Mouse (Mus musculus) embryonic facial prominence, embryonic 12.5 days (tissue): Measurements from ENCODE around the gene March8. TPM values are rescaled to one million over a fixed set of nuclear protein-coding genes. Genes with fewer than 3 reads are reported as not detected.

Experiments used
- ATAC-seq: fragments of 200-750 bp; cut with Nextera tagmentation; 2 replicates; pipeline ENCODE4 v1.8.0; 2017; ENCODE audit not compliant: insufficient number of reproducible peaks, insufficient read depth, low FRiP score, low TSS enrichment
- H3K27ac ChIP-seq: fragments of 300-500 bp; sonication (generic); 2 replicates; pipeline ENCODE4 v1.5.1; 2016; ENCODE audit warnings: mild to moderate bottlenecking
- H3K27me3 ChIP-seq: fragments of 300-500 bp; sonication (generic); 2 replicates; pipeline ENCODE4 v1.6.1; 2016; ENCODE audit warnings: mild to moderate bottlenecking, moderate library complexity
- H3K36me3 ChIP-seq: fragments of 300-500 bp; sonication (generic); 2 replicates; pipeline ENCODE4 v1.6.1; 2016; ENCODE audit warnings: mild to moderate bottlenecking
- H3K4me1 ChIP-seq: fragments of 300-500 bp; sonication (generic); 2 replicates; pipeline ENCODE4 v1.6.1; 2016
- H3K4me2 ChIP-seq: fragments of 300-500 bp; sonication (generic); replicated peaks from 2 replicates; pipeline ENCODE4 v1.6.1; 2016; ENCODE audit warnings: mild to moderate bottlenecking, moderate library complexity
- H3K4me3 ChIP-seq: fragments of 300-500 bp; sonication (generic); 2 replicates; pipeline ENCODE4 v1.5.1; 2016; ENCODE audit warnings: mild to moderate bottlenecking
- H3K9ac ChIP-seq: fragments of 300-500 bp; sonication (generic); 2 replicates; pipeline ENCODE4 v1.6.1; 2016; ENCODE audit warnings: mild to moderate bottlenecking, moderate library complexity
- H3K9me3 ChIP-seq: fragments of 300-500 bp; sonication (generic); 2 replicates; pipeline ENCODE4 v1.6.1; 2016; ENCODE audit warnings: mild to moderate bottlenecking, moderate library complexity
- WGBS: fragments of 180-500 bp; shearing (Covaris S2); methylation state at CpG from one replicate; pipeline ENCODE4 v1.1.7; 2016; 5-methylcytosine and 5-hydroxymethylcytosine counted together
- polyA plus RNA-seq: library from polyadenylated mRNA; unstranded; fragments of >200 nt; fragmentation: Nextera tagmentation; extraction: Ambion mirVana; gene quantifications from 2 replicates; pipeline ENCODE4 v1.2.1, GENCODE M21; 2016

March8 gene
- polyA plus RNA-seq, 1 experiment from 2014 or later = 31.1 TPM

DNA sequence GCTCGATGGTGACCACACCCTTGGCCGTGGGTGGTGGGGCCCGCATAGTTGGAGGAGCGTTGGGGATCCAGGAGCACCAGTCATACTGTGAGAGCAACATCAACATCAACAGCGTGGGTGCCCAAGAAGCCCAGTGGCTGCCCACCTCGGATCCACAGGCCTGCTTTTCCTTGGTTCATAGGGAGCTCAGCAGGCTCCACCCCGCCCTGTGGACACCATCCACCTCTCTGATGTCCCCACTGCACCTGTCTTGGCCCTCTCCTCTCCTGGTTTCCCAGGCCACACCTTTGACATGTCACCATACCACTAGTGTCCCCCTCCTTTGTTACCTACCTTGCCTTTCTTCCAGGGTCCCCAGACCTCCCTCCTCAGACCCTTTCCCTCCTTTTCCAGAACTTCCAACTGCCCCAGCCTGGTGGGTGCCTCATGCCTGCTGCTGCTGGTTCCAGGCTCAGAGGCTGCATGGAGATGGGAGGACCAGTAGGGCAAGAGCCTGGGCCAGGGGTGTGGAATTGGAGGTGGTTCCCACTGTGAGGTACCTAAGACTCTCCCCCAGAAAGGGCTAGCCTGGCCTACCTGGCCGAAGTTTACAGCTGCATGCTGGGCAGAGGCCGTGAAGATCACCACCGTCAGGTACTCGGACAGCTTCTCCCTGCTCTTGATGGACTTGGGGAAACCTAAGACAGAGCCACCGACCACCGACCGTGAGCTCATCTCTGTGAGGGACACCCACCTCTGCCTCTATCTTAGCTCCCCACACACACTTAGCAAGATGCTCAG is 74.9 kb downstream of the March8 start:
- H3K4me3 ChIP-seq = no peak overlapping the region
- WGBS = 93% methylated on average over 14 of the region's 14 CpGs
- no peak overlapping the region for H3K4me2 ChIP-seq
- H3K27me3 ChIP-seq = no peaks in the 10 kb centered on the region
- ATAC-seq = no peak
- no peak overlapping the region for H3K27ac ChIP-seq
- H3K4me1 ChIP-seq = no peaks in the 10 kb centered on the region
- no peak overlapping the region for H3K9ac ChIP-seq
- no peaks in the 10 kb centered on the region for H3K9me3 ChIP-seq
- peaks cover 4% of the 10 kb centered on the region; the same call in 1 of the 2 replicates for H3K36me3 ChIP-seq

DNA sequence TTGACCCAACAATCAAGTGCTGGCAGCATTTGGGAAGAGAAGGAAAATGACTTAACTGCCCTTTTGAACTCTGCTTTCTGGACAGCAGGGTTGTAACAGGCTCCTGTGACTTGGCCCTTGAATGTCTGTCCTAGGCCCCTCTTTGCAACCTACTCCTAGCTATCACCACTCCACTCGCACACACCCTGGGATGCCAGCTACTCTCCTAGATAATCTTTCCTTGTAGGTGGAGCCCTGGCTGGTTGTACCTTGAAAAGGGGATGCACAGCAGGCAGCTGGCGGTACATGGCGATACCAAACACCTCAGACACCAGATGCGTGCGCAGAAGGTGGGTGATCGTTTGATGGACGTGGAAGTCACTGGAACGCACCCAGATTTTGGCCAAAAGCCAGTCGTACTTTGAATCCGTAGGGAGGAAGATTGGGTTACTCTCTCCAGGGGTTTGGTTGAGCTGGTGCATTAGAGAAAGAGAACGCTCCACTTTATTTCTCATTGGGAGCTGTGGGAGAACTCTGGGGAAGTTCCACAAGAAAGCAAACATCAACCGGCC is 77.4 kb downstream of the March8 start:
- Histone ChIP-seq H3K4me2 (no peak overlapping the region), H3K4me3 (no peak overlapping the region), H3K36me3 (peaks cover 4% of the 10 kb centered on the region; the same call in 1 of the 2 replicates), H3K9me3 (no peaks in the 10 kb centered on the region), H3K4me1 (no peaks in the 10 kb centered on the region), H3K9ac (no peak overlapping the region), H3K27me3 (no peaks in the 10 kb centered on the region), H3K27ac (no peak overlapping the region)
- 76% methylated on average over 12 of the region's 12 CpGs for WGBS
- no peak for ATAC-seq

DNA sequence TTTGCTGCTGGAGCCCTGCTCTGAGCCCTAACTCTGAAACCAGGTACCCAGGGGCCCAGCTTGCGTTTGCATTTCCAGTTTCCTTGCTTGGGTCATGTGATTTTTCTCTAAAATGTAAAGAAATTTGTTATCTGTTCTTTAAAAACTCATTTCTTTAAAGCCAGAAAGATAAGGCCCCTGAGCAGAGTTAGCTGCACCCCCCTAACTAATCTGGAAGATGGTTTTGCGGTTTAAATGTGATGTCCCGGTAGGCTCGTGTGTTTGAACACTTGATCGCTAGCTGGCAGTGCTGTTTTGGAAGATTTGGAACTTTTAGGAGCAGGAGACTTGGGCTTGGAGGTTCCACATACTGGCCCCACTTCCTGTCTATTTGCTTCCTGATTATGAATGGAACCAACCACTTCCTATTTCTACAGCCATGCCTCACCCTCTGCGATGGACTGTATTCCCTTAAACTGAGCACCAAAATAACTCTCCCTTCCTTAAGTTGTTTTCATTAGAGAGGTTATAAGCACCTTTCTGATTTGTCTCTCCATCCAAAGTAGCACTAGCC is 78.3 kb downstream of the March8 start:
- no peak overlapping the region for H3K27ac ChIP-seq
- H3K27me3 ChIP-seq = no peaks in the 10 kb centered on the region
- no peaks in the 10 kb centered on the region for H3K36me3 ChIP-seq
- no peak overlapping the region for H3K4me2 ChIP-seq
- H3K4me1 ChIP-seq = no peaks in the 10 kb centered on the region
- H3K9me3 ChIP-seq = no peaks in the 10 kb centered on the region
- WGBS = 84% methylated on average over 6 of the region's 6 CpGs
- no peak overlapping the region for H3K9ac ChIP-seq
- no peak overlapping the region for H3K4me3 ChIP-seq
- no peak for ATAC-seq

DNA sequence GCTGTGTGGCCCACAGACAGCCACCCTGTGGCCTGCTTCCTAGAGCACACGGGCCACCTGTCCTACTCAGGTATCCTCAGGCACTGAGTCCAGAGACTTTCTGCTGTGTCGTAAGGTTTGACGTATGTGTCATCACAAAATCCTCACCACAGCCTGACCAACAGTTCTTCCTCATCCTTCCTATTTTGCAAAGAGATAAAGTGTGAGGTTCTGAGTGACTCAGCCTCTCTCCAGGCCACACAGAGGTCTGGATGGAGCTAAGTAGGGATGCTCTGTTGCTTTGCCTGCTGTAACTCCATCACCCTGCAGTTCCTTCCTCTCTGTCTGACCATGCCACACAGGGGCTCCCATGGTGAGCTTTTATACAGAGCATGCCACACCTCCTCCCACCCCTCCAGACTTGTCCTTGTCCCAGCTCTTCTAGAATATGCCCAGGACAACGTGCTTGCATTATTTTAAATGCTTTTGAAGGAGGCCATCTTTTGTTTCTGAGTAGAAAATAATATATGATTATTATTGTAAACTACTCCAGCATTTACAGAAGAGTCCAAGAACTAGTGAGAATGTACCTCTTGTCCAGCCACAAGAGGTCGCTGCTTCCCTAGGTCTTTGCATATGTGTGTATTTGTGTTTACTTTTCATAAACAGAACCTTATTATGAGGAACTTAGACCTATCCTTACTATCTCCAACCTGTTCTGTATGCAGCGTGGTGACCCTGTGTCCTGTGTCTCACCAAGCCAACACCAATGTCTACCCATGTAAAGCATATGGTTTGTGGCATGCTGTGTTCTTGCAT is 79.9 kb downstream of the March8 start:
- no peak overlapping the region for H3K4me2 ChIP-seq
- H3K4me1 ChIP-seq = no peaks in the 10 kb centered on the region
- ATAC-seq = no peak
- no peak overlapping the region for H3K9ac ChIP-seq
- no peaks in the 10 kb centered on the region for H3K27me3 ChIP-seq
- H3K27ac ChIP-seq = no peak overlapping the region
- no peaks in the 10 kb centered on the region for H3K36me3 ChIP-seq
- no peak overlapping the region for H3K4me3 ChIP-seq
- WGBS = 61% methylated on average over 6 of the region's 6 CpGs
- H3K9me3 ChIP-seq = no peaks in the 10 kb centered on the region

DNA sequence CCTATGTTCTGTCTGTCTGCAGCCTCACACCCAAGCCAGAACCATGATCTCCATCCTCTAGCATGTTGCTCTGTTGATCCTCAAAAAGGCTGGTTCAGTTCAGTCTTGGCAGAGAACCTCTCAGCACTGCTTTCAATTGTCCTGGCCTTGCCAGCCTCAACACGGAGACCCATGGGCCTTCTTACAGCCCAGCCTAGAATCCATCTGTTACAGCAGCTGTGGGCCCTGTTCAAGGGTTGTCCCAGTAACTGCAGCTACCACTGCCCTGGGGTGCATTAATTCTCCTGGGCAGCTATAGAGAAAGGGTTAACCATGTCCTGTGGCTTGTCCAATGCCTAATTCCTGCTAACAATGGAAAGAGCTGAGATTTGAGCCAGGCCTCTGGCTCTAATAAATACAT is 80.7 kb downstream of the March8 start:
- no peak overlapping the region for H3K4me2 ChIP-seq
- no peak overlapping the region for H3K27ac ChIP-seq
- no peaks in the 10 kb centered on the region for H3K9me3 ChIP-seq
- H3K9ac ChIP-seq = no peak overlapping the region
- no peaks in the 10 kb centered on the region for H3K27me3 ChIP-seq
- no peaks in the 10 kb centered on the region for H3K36me3 ChIP-seq
- ATAC-seq = no peak
- no peak overlapping the region for H3K4me3 ChIP-seq
- 75% methylated on average over 1 of the region's 1 CpGs for WGBS
- no peaks in the 10 kb centered on the region for H3K4me1 ChIP-seq

DNA sequence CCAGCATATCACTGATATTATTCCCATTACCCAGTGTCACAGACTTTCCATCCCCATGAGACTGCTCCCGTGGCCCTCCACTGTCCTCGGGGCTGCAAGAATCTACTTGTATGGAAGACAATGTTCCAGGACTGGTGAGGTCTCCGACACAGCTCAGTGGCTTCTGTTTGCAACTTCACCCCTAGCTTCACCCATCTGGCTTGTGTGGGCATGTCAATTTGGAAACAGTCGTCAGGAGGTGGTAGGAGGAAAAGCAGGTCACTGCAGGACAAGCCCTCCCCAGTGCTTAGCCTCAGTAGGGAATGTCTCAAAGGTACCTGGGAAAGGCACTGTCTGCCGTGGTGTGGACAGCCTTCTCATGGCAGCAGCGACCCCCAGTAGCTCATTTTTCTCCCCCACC is 81.9 kb downstream of the March8 start:
- H3K4me2 ChIP-seq = no peak overlapping the region
- H3K27ac ChIP-seq = no peak overlapping the region
- H3K9ac ChIP-seq = no peak overlapping the region
- no peaks in the 10 kb centered on the region for H3K4me1 ChIP-seq
- 52% methylated on average over 6 of the region's 6 CpGs for WGBS
- no peaks in the 10 kb centered on the region for H3K9me3 ChIP-seq
- no peak for ATAC-seq
- H3K36me3 ChIP-seq = no peaks in the 10 kb centered on the region
- no peak overlapping the region for H3K4me3 ChIP-seq
- H3K27me3 ChIP-seq = no peaks in the 10 kb centered on the region

DNA sequence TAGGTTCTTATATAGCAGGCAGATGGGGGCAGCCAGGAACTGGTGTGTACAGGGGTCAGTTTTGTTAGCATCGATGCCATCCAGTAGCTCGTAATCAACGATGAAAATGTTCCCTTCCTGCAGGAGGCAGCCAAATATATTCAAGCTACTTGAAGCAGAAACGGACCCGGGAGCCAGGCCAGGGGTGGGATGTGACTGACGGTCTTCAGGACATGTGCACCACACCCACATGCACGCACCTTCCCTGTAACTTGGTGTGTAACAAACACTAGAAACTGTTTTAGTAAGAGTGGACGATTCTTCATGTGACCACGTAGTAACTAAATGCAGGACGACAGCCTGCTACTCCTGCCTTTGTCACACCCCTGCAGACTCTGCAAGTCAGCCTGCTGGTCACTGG is 82.4 kb downstream of the March8 start:
- Histone ChIP-seq H3K4me1 (no peaks in the 10 kb centered on the region), H3K4me3 (no peak overlapping the region), H3K27ac (no peak overlapping the region), H3K9me3 (no peaks in the 10 kb centered on the region), H3K4me2 (no peak overlapping the region), H3K9ac (no peak overlapping the region), H3K36me3 (no peaks in the 10 kb centered on the region), H3K27me3 (no peaks in the 10 kb centered on the region)
- 82% methylated on average over 10 of the region's 10 CpGs for WGBS
- ATAC-seq = no peak

DNA sequence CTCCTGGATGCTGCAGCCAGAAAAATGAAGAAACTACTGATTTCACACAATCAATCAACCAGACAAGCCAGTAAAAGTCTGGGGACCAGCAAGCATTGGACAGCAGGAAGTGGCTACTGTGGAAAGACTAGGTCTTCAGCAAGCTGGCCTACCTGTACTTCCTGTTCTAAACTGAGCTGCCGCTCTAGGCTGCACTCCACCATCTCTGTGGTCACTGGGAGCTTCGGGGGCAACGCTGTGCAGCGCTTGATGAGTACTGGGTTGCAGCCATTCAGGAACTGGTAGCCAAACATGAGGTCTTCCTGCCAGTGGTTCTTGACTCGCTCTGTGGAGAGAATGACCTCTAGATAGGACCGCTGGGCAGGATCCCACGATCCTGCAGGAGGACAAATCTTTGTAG is 85.2 kb downstream of the March8 start:
- ATAC-seq = no peak
- no peak overlapping the region for H3K4me2 ChIP-seq
- WGBS = 89% methylated on average over 7 of the region's 7 CpGs
- H3K27ac ChIP-seq = no peak overlapping the region
- no peaks in the 10 kb centered on the region for H3K9me3 ChIP-seq
- H3K27me3 ChIP-seq = no peaks in the 10 kb centered on the region
- no peaks in the 10 kb centered on the region for H3K36me3 ChIP-seq
- H3K9ac ChIP-seq = no peak overlapping the region
- no peaks in the 10 kb centered on the region for H3K4me1 ChIP-seq
- no peak overlapping the region for H3K4me3 ChIP-seq

DNA sequence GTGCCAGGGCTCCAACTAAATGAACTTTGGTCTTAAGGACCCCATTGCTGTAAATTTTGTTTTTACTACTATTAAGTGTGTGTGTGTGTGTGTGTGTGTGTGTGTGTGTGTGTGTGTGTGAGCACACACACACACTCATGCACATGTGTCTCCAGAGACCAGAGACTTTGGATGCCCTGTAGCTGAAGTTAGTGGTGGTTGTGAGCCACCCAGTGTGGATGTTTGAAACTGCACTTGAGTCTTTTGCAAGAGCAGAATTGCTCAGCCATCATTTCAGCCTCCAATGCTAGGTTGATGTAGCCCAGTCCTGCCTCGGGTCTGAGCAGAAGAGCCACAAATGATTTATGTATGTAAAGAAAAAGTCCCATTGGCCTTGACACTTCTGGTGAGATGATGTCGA is 85.8 kb downstream of the March8 start:
- H3K9me3 ChIP-seq = no peaks in the 10 kb centered on the region
- no peak overlapping the region for H3K27ac ChIP-seq
- ATAC-seq = no peak
- WGBS = 63% methylated on average over 2 of the region's 2 CpGs
- no peaks in the 10 kb centered on the region for H3K4me1 ChIP-seq
- no peak overlapping the region for H3K9ac ChIP-seq
- no peak overlapping the region for H3K4me3 ChIP-seq
- H3K36me3 ChIP-seq = no peaks in the 10 kb centered on the region
- H3K27me3 ChIP-seq = no peaks in the 10 kb centered on the region
- no peak overlapping the region for H3K4me2 ChIP-seq

DNA sequence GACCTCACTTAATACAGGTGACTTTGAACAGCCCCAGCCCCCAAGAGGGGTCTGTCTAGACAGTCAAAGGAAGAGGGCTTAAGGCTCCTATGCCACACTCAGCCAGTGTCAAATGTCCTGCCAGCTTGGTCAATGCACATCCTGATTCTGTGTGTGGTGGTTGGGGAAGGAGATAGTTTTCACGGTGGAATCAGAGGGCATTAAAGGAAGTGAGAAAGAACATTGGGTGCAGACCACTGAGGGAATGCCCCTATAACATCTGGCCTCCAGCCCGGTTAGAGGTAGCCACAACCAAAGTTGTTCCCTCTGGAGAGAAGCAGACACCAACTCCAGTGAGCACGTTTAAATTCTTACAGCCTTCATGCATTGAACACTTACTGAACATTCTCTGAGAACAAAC is 89.7 kb downstream of the March8 start:
- 84% methylated on average over 3 of the region's 3 CpGs for WGBS
- H3K9ac ChIP-seq = no peak overlapping the region

DNA sequence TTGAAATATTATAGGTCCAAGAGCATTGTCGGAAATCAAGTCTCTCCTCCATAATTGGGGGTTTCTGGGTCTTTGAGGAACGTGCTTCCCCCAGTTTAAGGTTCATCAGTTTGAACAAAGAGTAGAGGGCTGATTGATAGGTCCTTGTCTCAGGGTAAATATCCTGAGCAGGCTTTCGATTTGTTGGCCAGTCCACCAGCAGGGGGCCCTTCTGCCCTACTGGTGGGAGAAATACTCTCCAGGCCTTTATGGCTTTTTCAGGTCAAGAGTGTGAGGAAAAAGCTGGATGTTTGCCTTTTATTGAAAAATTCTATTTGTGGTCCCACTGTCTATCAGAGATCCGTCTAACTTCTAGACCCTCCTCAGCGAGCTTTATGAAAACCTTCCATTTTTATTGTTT is 90.5 kb downstream of the March8 start:
- Histone ChIP-seq H3K36me3 (no peaks in the 10 kb centered on the region), H3K27ac (no peak overlapping the region), H3K9ac (no peak overlapping the region), H3K4me1 (no peaks in the 10 kb centered on the region), H3K9me3 (0 out of 2 replicates have a peak, but pooled peaks cover 6% of the 10 kb centered on the region), H3K4me3 (no peak overlapping the region), H3K27me3 (no peaks in the 10 kb centered on the region), H3K4me2 (no peak overlapping the region)
- no peak for ATAC-seq
- WGBS = 75% methylated on average over 5 of the region's 5 CpGs

More for the DNA sequence above, 89.7 kb downstream of the March8 start:
- no peaks in the 10 kb centered on the region for H3K27me3 ChIP-seq
- H3K4me1 ChIP-seq = no peaks in the 10 kb centered on the region
- no peak overlapping the region for H3K4me3 ChIP-seq
- no peaks in the 10 kb centered on the region for H3K36me3 ChIP-seq
- no peak for ATAC-seq
- H3K4me2 ChIP-seq = no peak overlapping the region
- 0 out of 2 replicates have a peak, but pooled peaks cover 6% of the 10 kb centered on the region for H3K9me3 ChIP-seq
- H3K27ac ChIP-seq = no peak overlapping the region
